12 mouse cellular contexts compared by ENCODE assay signal in genomic region chr8:72716594-72716993, GRCm38 (mm10). TPM values are rescaled to one million over a fixed set of nuclear protein-coding genes. Genes with fewer than 3 reads are reported as not detected.
"Had no signal": no experiment of that assay in that cellular context is flagged by ENCODE, and none has a peak within 500 bp of the region (broad histone marks: within the 10 kb centered on the region; RNA-seq: fewer than 3 reads in every experiment).

No protein-coding gene starts in this region.

- H3K9ac ChIP-seq: intestine, embryonic 15.5 days; kidney, embryonic 15.5 days; lung, embryonic 15.5 days; midbrain, embryonic 13.5 days; neural tube, embryonic 12.5 days had no signal

- H3K4me1 ChIP-seq: intestine, embryonic 15.5 days; kidney, embryonic 15.5 days; lung, embryonic 15.5 days; midbrain, embryonic 13.5 days; neural tube, embryonic 12.5 days had no signal

- H3K36me3 ChIP-seq: intestine, embryonic 15.5 days; kidney, embryonic 15.5 days; limb, embryonic 10.5 days; lung, embryonic 15.5 days; midbrain, embryonic 13.5 days; neural tube, embryonic 12.5 days had no signal

- DNase-seq: kidney, postnatal 14 days; lung, postnatal 14 days; thymus, postnatal 14 days had no signal

- H3K27ac ChIP-seq: intestine, embryonic 15.5 days; kidney, embryonic 15.5 days; limb, embryonic 10.5 days; lung, embryonic 15.5 days; macrophage; midbrain, embryonic 13.5 days; neural tube, embryonic 12.5 days had no signal

- H3K27me3 ChIP-seq: intestine, embryonic 15.5 days; kidney, embryonic 15.5 days; lung, embryonic 15.5 days; midbrain, embryonic 13.5 days; neural tube, embryonic 12.5 days had no signal

- H3K9me3 ChIP-seq: intestine, embryonic 15.5 days; kidney, embryonic 15.5 days; limb, embryonic 10.5 days; lung, embryonic 15.5 days; midbrain, embryonic 13.5 days; neural tube, embryonic 12.5 days had no signal

- ATAC-seq: intestine, embryonic 15.5 days; midbrain, embryonic 13.5 days had no signal

- H3K4me3 ChIP-seq: intestine, embryonic 15.5 days; kidney, embryonic 15.5 days; limb, embryonic 10.5 days; lung, embryonic 15.5 days; midbrain, embryonic 13.5 days; myocyte; neural tube, embryonic 12.5 days had no signal

RNA-seq across cellular contexts. Expression of gene F2rl3, which starts 45.1 kb away (rescaled TPM):
- total RNA-seq: left cerebral cortex, postnatal 14 days had no signal
- polyA plus RNA-seq: macrophage had no signal
